Mouse (Mus musculus): Measurements from ENCODE around the gene Filip1. TPM values are rescaled to one million over a fixed set of nuclear protein-coding genes. Genes with fewer than 3 reads are reported as not detected.

Gene Filip1
- total RNA-seq, 2 experiments from 2014 or later, result 73.8 to 75.7 TPM

DNA sequence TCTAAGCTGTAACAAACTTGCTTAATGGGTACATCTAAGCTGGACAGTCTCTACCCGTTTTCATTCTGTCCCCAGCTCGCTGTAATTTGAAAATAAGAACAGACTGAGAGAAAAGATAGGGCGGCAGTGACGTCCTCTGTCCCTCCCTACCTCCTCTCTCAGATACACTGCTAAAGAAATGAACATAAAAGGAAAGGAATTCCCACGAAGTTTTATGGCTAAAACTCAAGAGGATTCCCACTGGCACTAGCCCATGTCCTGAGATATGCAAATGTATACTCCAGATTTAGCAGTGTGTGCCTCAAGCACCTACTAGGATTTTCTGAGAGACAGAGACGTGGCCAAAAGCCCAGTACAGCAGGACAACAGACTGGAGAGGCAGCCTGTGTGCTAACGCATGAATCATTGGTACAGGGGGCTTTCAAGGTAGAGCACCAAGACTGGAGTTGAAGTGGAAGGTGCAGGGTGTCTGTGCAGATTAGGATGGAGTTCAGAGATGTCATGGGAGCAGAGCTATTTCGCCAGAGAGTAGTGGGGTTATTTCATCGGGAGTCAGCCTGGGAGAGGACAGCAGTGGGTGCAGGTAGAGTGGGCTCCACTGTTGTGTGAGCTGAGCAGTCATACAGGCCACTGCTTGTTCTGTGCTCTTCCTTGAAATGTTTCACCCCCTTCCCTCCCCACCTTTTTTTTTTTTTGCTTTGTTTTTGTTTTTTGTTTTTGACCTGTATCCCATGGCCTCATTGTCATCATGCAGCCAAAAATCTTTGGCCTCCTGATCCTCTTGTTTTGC, 92.7 kb downstream of the Filip1 start:
- intact Hi-C loops (cut with DNase I; ENCODE audit: low total_unique reads), result no loop called here
- no peak for DNase-seq

DNA sequence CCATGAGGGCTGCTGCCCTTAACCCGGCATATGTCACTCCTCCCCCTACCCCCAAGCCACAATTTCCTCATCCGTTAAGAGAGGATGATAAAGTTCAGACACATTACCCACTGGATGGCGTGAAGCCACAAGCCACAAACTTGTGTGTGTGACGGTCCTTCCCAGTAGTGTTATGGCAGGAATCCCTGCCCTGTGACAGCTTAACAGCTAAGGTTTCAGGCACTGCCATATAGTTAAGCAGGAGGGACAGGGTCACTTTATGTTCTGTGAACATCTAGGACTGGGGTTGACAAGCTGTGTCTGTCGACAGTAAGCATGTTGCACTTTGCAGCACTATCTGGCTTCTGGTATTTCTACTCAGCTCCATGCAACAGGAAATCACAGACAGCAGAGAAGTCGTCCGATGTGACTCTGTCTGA, 93.3 kb downstream of the Filip1 start:
- intact Hi-C loops (cut with DNase I; ENCODE audit: low total_unique reads), result no loop called here
- DNase-seq, result no peak

GRCm38 (mm10) chr9:79918325-79919117, 94.1 kb downstream of the Filip1 start:
- no peak for DNase-seq
- intact Hi-C loops (cut with DNase I; ENCODE audit: low total_unique reads), result no loop called here

DNA sequence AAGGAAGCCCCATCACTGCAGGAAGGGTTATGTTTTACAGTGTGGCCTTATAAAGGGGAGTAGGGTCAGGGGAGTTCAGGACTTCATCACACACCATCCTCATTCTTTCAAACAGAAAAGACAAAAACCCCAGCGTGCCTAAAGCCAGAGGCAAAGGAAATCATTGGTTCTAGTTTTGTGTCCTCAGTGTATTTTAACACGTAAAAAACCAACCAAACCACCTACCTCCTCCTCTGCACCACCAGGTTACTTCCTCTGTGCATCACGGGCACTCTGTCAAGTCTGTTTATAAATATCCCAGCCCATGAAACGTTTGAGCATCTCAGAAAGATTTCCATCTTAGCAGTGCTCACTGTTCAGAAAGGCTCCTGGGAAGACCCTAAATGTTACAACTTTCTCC, 98.4 kb downstream of the Filip1 start:
- intact Hi-C loops (cut with DNase I; ENCODE audit: low total_unique reads), result no loop called here
- DNase-seq, result no peak

- intact Hi-C loops (cut with DNase I; ENCODE audit: low total_unique reads), result no loop called here
- no peak for DNase-seq
Measured at GRCm38 (mm10) chr9:79912971-79913370, 99.7 kb downstream of the Filip1 start.

- intact Hi-C loops (cut with DNase I; ENCODE audit: low total_unique reads), result no loop called here
- no peak for DNase-seq
Measured at GRCm38 (mm10) chr9:79910166-79910565, 102.5 kb downstream of the Filip1 start.

GRCm38 (mm10) chr9:79898815-79899214, 113.8 kb downstream of the Filip1 start:
- intact Hi-C loops (cut with DNase I; ENCODE audit: low total_unique reads), result no loop called here
- DNase-seq, result no peak

DNA sequence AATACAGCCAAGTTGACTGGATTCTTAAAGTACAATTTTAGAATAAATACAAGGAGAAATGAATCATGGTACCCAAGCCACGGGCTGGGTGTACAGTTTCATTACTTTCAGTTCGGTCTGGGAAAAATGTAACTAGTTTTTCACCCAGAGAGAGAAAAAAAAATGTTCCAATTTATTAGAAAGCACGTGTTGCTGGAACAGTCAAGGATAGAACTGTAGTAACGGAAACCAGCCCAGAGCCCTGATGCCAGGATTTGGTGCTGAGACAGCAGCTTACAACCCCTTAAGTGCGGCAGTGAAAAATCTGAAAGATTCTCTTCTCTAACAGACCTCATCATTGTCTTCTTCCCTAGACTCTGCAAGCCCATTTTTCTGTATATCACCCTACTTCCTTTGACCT, 118.0 kb downstream of the Filip1 start:
- DNase-seq, result no peak

GRCm38 (mm10) chr9:79893841-79894612, 118.6 kb downstream of the Filip1 start:
- intact Hi-C loops (cut with DNase I; ENCODE audit: low total_unique reads), result no loop called here
- no peak for DNase-seq

More for the DNA sequence above, 118.0 kb downstream of the Filip1 start:
- intact Hi-C loops (cut with DNase I; ENCODE audit: low total_unique reads), result no loop called here

DNA sequence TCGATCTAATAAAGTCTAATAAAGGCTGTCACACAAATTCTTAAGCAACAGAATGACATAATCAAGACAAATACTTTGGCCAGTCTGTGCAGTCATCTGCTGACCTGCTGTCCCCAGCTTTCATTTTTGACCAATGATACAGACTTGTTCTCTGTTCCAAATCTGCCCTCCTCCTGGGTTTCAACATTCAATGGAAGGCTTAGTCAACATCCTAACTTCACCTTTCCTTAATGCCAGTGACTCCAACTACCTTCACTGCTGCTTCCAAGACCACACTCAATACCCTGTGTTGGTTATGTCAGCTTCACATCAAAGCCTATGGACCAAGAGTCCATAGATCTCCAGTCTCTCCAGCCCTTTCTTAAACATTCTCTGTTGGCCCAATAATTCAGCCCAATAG, 120.5 kb downstream of the Filip1 start:
- intact Hi-C loops (cut with DNase I; ENCODE audit: low total_unique reads), result no loop called here
- DNase-seq, result no peak

DNA sequence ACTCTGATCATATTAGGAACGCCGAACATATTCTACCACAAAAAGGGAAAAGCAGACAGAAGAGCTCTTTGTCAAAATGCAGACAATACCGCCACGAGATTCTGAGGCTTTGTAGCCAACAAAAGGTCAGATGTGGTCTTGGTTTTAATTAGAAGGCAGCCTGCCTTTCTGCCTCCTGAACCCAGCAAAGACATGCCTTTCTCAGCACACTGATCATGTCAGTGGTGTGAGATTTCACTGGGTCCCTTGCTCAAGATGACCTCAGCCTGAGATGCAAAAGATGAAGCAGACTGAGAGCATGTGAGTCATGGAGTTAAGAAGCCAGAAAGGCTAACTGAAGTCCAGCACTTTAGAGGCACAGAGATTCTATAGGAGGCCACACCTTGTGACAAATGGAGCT, 122.2 kb downstream of the Filip1 start:
- DNase-seq, result no peak
- intact Hi-C loops (cut with DNase I; ENCODE audit: low total_unique reads), result no loop called here

- intact Hi-C loops (cut with DNase I; ENCODE audit: low total_unique reads), result no loop called here
- DNase-seq, result no peak
Measured at GRCm38 (mm10) chr9:79889132-79889531, 123.5 kb downstream of the Filip1 start.

DNA sequence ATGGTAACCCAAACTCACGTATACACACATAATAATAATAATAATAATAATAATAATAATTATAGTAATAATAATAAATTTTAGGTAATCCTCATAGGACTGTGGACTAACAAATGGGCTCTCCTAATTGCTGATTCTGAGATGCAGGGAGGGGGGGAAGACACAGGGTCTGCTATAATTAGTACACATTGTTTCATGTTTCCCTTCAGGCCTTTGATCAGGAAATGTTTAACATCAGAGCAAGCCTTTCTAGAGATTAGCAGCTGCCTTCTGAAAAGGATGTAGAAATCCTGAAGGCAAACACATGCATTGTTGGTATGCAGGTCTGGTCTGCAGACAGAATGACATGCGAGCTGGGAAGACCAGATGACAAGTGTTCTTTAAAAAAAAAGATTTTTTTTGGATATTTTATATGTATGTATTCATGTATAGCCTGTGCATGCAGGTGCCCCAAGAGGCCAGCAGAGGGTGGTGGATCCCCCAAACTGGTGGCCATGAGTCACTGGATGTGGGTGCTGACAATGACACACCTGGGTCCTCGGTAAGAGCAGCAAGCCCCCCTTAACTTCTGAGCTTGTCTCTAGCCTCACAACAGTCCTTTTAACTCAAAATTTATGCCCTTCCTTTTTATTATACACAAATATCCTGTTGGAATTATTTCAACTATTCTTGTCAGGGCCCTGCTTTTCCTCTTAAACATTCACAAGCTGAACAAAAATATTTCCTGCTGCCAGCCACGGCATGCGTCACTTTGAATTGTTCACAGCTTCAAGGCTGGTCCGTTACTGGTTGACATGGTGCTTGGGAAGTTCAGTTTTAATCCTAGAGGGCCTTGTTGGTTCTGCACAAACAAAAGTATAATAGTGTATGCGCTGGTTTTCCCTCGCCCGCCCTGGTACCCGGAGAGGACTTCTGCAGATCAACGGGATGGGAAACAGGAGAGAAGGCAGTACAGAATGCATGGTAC, 127.1 kb downstream of the Filip1 start:
- intact Hi-C loops (cut with DNase I; ENCODE audit: low total_unique reads), result no loop called here
- no peak for DNase-seq

- no peak for DNase-seq
- intact Hi-C loops (cut with DNase I; ENCODE audit: low total_unique reads), result no loop called here
Measured at GRCm38 (mm10) chr9:79883139-79883538, 129.5 kb downstream of the Filip1 start.

- no peak for DNase-seq
- intact Hi-C loops (cut with DNase I; ENCODE audit: low total_unique reads), result no loop called here
Measured at GRCm38 (mm10) chr9:79880031-79880430, 132.6 kb downstream of the Filip1 start.

GRCm38 (mm10) chr9:79875522-79876131, 137.0 kb downstream of the Filip1 start:
- intact Hi-C loops (cut with DNase I; ENCODE audit: low total_unique reads), result no loop called here

DNA sequence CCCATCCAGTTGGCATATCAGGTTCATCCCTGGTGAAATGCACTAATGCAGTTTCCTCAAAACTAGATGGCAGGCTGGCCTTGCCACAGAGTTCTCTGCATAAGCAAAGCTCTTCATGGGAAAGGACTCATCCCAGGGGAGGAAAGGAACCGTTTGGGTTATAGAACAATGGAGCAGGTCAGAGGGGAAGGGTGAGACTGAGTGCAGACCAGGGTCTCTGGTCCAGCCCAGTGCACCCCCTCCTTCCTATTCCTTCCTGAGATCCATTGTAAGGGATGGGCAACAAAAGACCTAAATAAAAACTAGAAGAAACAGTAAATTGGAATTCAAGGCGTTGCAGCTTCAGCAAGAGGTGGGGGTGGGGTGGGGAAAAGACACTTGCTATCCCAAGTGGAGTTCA, 140.1 kb downstream of the Filip1 start:
- DNase-seq, result no peak
- intact Hi-C loops (cut with DNase I; ENCODE audit: low total_unique reads), result no loop called here

More at GRCm38 (mm10) chr9:79875522-79876131, 137.0 kb downstream of the Filip1 start:
- DNase-seq, result peak; percentile 57

DNA sequence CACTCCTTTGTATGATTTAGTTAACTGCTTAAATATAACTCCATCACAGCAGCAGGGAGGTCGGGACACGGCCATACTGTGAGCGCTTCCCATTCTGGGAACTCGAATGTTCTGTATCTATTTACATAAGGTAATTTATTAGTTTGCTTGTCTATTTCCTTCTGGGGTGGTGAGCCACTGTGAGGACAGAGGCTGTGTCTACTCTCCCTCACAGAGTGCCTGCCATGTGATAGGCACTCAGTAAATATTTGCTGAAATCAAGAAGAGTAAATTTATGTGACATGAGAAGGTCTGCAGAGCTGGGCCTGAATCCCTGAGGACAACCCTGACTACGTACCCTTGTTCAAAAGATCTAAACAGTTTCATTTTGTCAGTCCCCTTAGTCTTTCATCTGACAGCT, 143.1 kb downstream of the Filip1 start:
- intact Hi-C loops (cut with DNase I; ENCODE audit: low total_unique reads), result no loop called here

DNA sequence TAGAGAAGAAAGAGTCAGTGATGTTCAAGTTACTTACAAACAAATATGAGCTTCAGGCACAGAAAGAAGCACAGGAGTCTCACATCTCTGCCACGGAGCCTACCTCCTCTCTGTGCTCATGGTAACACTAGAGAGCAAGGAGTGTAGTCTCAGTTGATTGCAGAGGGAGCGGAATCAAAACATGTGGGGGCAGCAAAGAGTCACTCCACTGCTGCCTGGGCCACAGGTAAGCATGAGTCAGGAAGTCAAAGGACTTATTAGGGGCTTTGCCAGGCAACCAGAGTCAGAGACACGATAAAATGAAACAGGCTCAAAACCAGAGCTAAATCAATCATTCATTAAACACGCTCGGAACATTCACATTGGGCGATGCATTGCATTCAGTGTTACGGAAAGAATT, 146.7 kb downstream of the Filip1 start:
- intact Hi-C loops (cut with DNase I; ENCODE audit: low total_unique reads), result no loop called here
- no peak for DNase-seq

More for the DNA sequence above, 143.1 kb downstream of the Filip1 start:
- no peak for DNase-seq

Measured in gastrocnemius, postnatal 14 days (tissue).